Mouse (Mus musculus): ENCODE results near the gene Tctex1d1.

Tctex1d1 gene

DNA sequence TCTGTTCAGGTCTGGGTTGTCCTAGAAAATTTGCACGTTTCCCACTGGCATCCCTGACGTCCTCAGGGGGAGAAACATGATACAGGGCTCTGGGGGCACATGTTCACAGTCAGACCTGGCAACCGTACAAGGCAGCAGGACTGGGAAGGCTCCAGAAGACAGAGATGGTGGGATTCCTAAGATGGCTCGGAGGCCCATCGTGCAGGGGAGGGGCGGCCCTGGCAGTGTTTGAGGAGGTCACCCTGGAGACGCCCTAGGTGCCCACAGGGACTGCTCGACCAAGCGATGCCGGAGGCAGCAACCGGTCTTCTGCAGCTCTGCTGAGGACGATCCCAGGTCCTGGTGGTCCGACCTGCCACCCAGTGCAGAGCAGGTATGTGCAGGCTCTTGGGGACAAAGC is at the start of gene Tctex1d1:
Gene Tctex1d1, plus strand, starts transcription at position 167 of the 400 bp plus-strand sequence.
- no peak for DNase-seq

DNA sequence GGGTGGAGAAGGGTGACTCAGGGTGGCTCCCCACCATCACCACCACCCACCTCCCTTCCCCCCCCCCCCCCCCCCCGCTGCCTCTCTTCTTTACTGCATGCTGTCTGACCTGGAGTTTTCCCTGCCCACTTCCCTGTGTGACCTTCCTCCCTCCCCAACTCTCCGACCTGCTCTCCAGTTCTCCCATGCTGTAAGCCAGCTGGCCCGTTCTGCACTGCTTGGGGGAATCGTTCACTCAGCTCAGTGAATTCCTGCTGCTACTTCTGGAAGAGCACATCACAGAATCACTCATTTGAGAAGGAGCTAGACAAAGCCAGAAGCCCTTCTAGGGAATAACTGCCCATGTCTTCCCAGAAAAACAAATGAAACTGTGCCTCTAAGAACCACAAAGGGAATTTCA is 48.9 kb upstream of the Tctex1d1 start:
- DNase-seq, result no peak

DNA sequence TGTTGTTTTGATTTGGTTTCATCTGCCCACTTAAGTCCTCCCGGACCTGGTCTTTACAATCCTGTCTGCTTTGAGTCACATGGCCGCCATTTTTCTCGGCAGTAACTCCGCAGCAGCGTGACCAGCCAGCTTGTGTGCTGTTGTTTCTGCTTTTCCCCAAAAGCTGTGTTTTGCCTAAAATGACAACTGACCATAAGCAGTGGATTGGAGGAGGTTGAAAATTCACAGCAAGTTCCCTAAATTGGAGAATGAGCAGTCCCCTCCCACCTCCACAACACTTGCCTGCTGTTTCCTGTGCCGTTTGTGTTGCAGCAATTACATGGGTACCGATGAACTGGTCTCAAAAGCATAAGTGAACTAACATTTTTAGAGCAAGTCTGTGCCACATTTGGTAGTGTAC is 47.7 kb upstream of the Tctex1d1 start:
- peak; percentile 42 for DNase-seq

DNA sequence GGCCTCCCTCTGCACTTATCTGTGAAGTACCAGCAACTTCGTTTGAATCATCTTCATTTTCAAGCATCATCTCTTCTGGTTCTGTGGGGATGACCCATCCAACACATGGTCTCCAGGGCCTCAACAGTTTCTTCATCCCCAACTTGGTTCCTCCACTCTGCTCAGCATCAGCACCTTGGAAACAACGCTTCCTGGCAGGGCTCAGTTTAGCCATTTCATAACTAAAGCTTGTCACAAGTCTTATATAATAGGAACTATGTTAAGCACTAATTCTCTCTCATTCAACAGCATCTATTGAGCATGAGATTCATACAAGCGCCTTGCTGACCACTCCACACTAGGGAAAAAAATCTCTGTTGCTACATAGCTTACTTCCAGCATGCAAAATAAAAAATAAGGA is 38.1 kb upstream of the Tctex1d1 start:
- DNase-seq, result peak; percentile 23

DNA sequence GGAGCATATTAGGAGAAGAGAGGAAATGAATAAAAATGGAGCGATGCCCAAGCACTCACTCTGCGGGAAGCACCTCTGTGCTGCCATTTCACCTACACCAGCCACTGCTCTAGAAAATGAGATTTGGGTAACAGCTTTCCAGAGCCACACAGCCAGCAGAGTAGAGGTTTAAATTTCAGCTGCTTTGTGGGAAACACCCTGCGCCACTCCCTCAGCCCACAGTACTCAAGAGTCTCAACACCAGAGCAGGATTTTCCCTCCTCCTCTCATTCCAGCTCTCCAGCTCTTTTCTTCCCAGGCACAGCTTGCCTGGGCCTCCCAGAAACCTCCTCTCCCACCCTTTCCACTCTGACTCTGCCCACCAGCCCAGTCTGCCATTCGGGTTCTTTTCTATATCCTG is 37.7 kb upstream of the Tctex1d1 start:
- DNase-seq, result peak; percentile 32

DNA sequence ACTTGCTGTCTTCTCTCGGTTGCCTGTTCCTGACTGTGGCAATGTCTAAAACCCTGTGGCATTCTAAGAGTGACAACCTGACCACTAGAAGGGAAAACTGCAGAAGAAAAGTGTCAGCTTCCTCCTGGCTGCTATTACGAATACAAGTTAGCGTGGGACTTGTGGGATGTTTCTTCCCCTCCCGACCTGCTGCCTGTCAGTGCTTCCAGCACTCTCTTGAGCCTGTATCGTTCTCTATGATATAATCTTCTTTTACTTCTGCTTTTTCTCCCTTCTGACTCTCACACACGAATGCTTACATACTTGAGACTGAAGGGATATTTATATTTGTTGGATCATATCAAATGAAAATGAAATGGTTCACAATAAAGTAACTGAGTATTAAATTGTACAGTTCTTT is 34.1 kb upstream of the Tctex1d1 start:
- DNase-seq, result no peak

DNA sequence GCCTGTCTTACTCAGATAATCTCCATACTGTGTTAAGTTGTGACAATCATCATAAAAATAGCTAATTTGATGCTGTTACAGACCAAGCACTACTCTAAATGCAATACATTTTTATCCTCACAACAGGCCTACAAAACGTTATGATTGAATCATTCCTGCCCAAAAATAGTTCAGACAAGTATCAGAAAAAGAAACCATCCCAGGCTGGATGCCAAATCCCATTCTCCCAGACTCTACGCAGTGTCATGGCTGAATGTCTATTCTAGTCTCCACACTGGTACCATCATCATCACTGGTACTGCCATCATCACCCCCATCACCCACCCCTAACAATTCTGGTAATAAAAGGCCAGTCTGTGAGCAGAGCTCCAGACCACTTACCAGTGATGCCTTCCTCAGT is 25.9 kb upstream of the Tctex1d1 start:
- DNase-seq, result no peak

DNA sequence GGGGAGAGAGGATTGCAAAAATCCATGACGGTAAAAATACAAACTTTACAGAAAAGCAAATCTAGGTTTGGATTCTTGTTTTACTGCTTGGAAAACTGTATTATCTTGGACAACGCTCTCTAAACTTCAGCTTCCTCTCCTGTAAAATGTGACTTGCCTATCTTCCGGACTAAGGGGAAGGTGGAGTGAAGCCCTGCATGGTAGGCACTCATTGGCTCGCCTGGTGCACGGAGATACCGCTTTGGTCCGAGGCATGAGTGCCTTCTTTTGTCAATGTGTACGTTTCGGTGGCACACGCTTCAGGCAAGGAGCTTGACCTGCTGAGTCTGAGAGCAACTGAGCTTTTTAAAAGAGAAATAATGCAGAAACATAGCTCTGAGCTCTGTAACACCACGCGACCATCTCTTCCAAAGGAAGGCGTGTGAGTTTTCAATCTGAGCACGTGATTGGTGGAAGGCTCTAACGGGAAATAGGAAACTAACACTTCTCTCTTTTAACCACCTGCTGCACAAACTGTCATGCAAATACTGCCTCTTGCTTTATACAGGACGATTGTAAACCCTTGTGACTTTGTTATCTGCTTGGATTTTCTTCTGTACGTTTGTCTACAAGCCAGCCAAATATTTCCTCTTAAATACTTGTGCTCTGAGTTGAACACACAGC is 23.0 kb upstream of the Tctex1d1 start:
- no peak for DNase-seq

DNA sequence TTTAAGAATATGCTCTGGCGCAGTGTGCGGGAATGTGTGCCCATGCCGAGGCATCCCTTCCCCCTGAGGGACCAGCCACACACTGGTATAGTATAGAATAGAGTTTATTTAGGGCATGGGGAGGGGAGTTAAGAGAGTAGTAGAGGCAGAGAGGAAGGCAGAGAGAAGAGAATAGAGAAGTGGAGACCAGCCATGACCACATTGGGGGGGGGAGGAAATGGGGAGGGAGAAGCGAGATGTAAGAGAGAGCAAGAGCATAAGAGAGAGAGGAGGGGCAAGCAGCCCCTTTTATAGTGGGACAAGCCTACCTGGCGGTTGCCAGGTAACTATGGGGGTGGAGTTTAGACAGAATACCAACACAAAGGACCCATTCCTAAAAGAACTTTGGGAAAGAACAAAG is 19.0 kb upstream of the Tctex1d1 start:
- no peak for DNase-seq

DNA sequence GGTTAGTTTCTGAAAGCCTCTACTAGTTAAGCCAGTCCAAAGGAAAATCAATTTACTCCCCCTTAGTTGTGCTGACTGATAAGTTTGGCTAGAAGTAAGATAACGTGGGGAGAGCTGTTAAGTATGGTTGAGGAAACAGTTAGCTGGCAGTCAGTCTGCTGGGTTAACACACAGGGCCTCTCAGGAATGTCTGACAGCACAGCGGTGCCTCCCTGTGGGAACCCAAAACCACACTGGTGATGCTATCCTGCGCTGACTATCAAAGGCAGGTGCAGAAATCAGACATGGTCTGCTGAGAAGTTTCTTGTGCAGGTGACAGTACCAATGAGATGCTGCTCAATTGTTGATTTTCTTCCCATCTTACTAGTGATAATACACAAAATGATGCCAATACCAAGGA is 14.2 kb upstream of the Tctex1d1 start:
- DNase-seq, result no peak

DNA sequence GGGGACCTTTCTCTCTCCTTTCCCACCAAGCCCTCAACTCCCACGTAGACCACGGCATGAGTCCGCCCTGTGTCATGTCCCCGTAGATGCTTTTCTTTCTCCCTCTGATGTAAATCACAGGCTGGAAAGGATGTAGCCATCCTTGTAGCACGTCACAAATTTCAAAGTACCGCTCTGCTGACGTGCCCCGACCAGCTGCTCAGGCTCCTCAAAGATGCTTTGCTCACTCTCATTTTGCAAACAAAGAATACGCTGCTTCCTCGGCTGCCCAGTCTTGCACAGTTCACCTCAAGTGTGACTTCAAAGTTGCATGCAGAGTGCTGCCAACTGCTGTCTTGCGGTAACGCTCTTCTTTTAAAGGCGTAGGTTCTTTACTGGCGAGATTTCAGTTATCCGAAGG is 10.6 kb upstream of the Tctex1d1 start:
- DNase-seq, result no peak

DNA sequence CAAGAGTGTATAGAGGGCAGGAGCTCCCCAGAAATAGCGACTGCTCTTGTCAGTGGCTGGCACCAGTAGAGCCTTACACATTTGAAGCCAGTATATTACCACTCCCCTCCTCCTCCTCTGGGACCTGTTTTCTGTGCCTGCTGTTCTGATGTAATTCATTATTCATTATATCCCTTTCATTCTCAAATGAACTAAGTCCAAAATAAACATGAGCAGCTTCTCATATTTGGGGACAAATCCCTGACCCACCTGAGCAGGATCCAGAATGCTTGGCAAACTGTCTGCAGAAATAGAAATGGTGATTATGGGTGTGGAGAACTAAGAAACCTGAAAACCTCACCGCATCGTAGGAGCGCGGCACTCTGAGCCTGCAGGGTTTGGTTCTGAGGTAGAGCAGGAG is 8.8 kb upstream of the Tctex1d1 start:
- no peak for DNase-seq

DNA sequence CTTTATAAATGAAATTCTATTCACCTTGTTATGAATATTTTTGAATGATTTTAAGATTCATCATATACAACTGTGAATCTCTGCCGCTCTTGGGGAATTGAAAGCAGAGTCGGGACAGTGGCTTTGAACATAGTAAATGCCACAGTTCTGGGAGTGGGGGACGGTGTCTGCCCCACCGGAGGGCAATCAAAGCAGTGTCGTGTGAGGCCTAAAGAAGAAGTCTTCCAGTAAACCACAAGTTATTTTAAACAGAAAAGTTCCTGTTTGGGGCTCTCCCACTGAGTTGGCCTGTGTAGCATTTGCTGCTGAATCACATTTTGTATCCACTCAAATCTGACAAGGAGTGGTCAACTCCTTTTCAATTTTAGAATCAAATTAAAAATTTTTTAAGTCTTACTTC is 7.2 kb upstream of the Tctex1d1 start:
- DNase-seq, result no peak

DNA sequence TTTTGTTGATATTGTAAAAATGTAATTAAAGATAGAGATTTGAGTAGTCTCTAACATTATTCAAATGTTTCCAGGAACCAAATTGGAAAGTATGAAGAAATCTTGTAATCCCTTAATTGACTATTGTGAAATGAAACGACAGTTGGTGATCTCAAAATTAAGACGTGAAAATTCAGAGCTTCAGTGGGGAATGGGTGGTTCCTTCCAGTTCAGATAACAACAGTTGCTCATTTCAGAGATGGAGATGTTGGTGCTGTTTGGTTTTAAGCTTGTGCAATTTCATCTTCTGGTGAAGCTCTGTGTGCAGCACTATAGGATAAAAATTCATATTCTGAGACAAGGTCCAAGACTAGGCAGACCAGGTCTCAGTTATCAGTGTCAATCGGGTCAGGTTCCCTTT is 6.3 kb upstream of the Tctex1d1 start:
- no peak for DNase-seq

DNA sequence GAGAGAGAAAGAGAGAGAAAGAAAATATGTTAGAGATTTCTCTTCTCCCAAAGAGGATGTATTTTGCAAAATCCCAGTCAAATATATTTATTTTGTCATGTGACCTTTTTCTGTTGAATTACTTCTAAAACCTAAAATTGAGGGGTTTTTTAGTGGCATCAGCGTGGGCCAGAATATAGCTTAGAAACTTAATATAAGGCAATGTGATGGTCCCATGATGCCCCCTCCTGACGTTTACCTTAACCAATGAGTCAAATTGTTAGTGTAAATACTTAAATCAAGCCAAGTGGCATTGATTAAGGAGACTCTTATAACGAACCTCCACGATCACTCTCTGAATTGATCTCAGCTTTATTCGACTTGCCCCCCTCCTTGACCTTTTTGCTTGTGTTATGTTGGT is 4.2 kb upstream of the Tctex1d1 start:
- no peak for DNase-seq

DNA sequence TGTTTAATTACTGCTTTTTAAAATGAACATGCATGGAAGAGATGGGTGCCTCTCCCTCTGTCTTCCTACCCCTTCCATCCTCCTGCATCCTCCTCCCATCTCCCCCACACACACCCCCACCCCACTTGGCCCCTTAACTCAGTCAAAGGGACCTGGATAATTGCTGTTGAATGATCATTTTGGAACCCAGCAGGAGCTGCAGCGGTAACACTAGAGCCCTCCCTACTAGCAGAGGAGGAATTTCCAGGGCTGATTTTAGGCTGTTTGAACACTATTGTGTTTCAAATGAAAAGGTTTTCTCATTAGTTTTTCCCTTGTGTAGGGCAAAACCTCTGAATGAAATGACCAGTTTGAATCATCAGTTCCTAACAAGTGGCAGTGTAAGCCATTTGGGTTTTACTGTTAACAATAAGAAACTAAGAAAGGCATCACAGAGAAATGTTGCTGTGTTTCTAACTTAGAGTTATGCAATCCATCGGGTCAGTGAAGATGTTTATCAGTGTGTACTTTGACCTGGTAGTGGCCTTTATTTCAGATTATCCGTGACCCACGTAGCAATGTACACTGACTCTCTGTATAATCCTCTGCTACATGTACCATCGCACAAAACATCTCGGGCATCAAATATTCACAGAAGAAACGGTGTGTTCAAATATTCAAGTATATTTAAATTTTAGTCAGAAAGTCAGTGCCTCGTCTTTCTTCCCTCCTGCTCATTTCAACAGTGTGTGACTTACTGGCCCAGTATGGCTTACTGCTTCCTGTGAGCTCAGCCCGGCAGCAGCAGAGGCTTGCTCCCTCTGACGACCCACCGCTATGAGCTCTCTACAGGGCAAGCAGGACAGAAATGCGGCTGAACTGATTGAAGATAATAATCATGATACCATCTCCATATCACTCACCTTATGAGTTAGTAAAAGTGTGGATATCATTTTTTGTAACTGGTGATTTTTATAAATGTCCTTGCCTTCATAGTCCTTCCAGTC is 1.8 kb upstream of the Tctex1d1 start:
- DNase-seq, result no peak

DNA sequence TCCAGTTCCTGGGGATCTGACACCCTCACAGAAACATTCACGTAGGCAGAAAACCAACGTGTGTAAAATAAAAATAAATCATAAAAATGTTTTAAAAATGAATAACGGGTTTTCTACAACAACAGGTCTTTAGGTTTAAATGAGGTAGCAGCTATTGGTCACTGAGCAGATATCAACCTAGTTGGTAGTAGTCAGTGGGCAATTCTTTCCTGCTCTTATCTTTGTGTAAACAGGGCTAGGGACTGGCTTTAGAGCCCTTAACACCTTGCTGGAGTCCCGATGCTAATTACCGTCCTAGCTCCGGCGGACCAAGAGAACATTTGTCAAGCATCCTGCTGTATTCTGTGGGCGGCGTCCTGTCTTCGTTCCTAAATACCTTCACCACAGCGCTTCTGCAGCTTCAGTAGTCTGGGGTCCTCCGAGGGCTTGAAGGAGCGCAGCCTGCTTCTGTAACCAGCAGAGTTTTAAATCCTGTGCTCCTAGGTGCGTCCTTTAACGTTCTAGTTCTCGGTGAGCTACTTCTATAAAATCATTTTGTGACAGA is 556 bp upstream of the Tctex1d1 start:
- DNase-seq, result no peak

DNA sequence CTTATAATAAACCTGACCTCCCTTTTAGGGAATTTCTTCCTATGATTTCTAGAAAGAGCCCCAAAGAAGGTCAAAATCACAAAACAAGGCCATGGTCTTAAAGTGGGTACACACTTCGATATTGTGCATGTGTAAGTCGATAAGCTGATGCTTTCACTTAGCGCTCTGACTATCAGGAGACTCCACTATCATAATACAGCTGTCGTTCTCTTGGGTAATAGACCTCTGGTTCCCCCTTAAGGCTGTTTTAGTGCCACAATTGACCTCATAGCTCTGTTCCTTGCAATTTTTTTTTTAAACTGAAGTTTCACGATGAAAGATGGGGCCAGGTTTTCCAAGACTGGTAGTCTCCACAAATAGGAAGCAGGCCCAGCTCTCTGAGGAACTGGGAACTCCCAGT is 979 bp downstream of the Tctex1d1 start:
- DNase-seq, result no peak

DNA sequence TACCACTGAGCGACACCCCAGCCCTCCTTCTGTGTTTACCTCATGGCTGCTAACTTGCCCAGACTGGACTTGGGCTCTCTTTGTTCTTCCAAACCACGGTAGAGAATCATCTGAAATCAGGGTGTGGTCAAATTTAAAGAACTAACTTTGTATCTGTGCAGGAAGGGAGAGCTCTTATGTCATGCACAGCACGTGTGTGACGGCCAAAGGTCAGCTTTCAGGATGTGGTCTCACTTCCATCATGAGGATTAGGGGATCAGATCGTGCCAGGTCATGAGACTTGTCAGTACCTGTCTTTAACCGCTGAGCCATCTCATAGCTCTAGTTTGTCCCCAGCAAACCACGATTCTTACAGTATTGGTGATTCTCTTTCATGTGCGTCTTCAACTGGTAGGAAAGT is 3.3 kb downstream of the Tctex1d1 start:
- DNase-seq, result no peak

DNA sequence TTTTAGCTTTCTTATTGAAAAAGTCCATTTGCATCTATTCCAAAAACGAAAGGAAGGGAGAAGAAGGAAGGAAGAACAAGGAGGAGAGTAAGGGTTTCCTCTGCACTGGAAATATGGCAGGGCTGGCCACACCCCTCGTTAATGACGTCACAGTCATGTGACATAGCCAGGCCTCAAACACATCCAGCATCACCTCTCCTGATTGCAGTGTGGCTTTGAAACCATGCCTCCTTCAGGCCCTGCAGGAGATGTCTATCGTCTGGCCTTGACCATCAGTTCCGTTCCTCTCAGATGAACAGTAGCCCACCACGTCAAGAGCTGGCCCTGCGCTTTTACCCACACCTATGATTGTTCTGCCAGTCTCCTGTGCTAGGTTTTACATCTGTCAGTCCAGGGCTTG is 7.8 kb downstream of the Tctex1d1 start:
- DNase-seq, result no peak

DNA sequence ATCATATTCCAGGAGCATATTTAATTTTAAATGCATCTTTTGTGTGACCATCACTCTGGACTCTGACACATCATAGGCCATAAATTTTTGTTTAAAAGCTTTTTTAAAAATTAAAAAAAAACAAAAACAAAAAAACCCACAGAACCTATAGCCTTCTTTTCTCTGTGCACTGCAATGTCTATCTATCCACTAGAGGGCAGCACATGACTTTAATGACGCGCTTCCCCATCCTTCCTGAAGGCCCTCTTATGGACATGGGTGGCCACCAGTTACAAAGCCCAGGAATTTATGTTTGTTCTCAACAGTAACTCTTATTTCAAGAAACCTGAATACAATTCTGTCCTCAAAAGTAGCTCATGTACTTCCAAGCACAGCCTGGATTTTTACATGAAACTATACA is 8.5 kb downstream of the Tctex1d1 start:
- DNase-seq, result peak; percentile 64

DNA sequence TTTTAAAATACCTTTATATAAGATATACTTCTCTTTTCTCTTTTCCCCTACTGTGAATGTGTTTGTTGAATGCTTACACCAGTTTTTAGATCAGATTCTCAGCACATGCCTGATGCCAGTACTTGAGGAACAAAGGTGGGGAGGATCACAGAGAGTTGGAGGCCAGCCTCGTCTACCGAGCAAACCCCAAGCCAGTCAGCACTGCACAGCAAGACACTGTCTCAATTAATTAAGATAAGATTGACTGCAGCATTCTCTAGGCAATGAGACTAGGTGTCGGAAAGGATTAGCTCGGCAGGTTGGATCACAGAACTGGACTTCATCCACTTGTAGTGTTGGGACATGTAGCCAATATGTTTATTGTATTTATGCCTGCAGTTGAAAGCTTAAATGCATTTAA is 8.9 kb downstream of the Tctex1d1 start:
- no peak for DNase-seq

DNA sequence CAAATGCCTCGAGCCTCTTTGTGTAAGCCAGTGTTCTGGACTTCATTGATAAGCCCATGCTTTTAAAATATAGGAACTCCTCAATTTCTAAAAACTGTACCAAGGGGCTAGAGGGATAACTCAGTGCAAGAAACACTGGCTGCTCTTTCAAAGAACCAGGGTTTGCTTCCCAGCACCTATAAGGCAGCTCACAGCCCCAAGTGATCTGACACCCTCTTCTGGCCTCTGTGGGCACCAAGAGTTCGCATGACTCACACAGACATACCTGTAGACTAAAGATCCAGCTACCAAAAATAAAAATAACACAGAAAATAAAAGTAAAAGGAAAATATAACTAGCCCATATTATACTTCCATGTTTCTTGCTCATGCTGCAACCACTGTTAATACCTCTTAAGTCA is 9.3 kb downstream of the Tctex1d1 start:
- no peak for DNase-seq

DNA sequence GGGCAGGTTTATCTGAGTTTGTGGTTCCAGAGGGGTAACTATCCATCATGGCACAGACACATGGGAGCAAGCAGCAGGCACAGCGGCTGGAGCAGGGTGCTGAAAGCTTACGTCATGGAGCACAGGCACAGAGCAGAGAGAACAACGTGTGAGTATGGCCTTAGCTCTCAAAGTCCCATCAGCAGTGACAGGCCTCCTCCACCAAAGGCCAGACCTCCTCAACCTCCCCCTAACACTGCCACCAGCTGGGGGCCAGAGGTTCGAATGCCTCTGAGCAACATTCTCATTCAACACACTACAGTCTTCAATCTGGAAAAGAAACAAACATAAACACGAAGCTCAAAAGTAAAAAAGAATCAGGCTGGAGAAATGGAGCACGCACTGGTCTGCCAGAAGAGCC is 10.1 kb downstream of the Tctex1d1 start:
- DNase-seq, result no peak
